Mouse (Mus musculus) megakaryocyte-erythroid progenitor cell, adult 5-6 weeks (primary cell): ENCODE data around the gene Helz. TPM values are rescaled to one million over a fixed set of nuclear protein-coding genes. Genes with fewer than 3 reads are reported as not detected.
A peak's percentile ranks its signal among the peaks of the same experiment; 100 is the strongest.

Experiments used
- ATAC-seq: replicated peaks from 2 replicates; pipeline ENCODE4 v1.8.0; 2016; ENCODE audit warnings: mild to moderate bottlenecking, inconsistent platforms; ENCODE audit not compliant: severe bottlenecking, poor library complexity, low FRiP score, low TSS enrichment
- total RNA-seq, 2 experiments: library from RNA; stranded (forward) in 1 of 2; stranded (reverse) in 1 of 2; fragments of 200-1000, 215-1000 nt in 1 of 2; fragments of >200 nt in 1 of 2; fragmentation: Nextera tagmentation in 1 of 2; gene quantifications; 2 replicates each; pipeline ENCODE4 v1.2.3; 2014 to 2017

The Helz gene
- total RNA-seq, 2 experiments from 2014 or later = 22.3 to 37.3 TPM

GRCm38 (mm10) chr11:107587141-107587540 is 39.4 kb downstream of the Helz start:
- ATAC-seq = no peak

GRCm38 (mm10) chr11:107592575-107592974 is 44.8 kb downstream of the Helz start:
- no peak for ATAC-seq

GRCm38 (mm10) chr11:107597381-107597780 is 49.7 kb downstream of the Helz start:
- no peak for ATAC-seq

- ATAC-seq = no peak
Measured at GRCm38 (mm10) chr11:107605694-107606093, 58.0 kb downstream of the Helz start.

GRCm38 (mm10) chr11:107613906-107614305 is 66.2 kb downstream of the Helz start:
- ATAC-seq = no peak

GRCm38 (mm10) chr11:107615696-107616095 is 68.0 kb downstream of the Helz start:
- ATAC-seq = no peak

- ATAC-seq = no peak
Measured at GRCm38 (mm10) chr11:107617976-107618375, 70.2 kb downstream of the Helz start.

- ATAC-seq = no peak
Measured at GRCm38 (mm10) chr11:107624661-107625060, 76.9 kb downstream of the Helz start.

GRCm38 (mm10) chr11:107625746-107626145 is 78.0 kb downstream of the Helz start:
- no peak for ATAC-seq

- peak; percentile 64 for ATAC-seq
Measured at GRCm38 (mm10) chr11:107629504-107629903, 81.8 kb downstream of the Helz start.

- no peak for ATAC-seq
Measured at GRCm38 (mm10) chr11:107629951-107630350, 82.2 kb downstream of the Helz start.

GRCm38 (mm10) chr11:107631124-107631523 is 83.4 kb downstream of the Helz start:
- ATAC-seq = no peak

- ATAC-seq = no peak
Measured at GRCm38 (mm10) chr11:107633563-107634146, 85.9 kb downstream of the Helz start.

- ATAC-seq = no peak
Measured at GRCm38 (mm10) chr11:107638137-107638536, 90.4 kb downstream of the Helz start.

GRCm38 (mm10) chr11:107639657-107640056 is 91.9 kb downstream of the Helz start:
- ATAC-seq = no peak

- no peak for ATAC-seq
Measured at GRCm38 (mm10) chr11:107644461-107644860, 96.7 kb downstream of the Helz start.

GRCm38 (mm10) chr11:107647330-107647729 is 99.6 kb downstream of the Helz start:
- peak; percentile 83 for ATAC-seq

GRCm38 (mm10) chr11:107648668-107649067 is 100.9 kb downstream of the Helz start:
- ATAC-seq = no peak

- ATAC-seq = no peak
Measured at GRCm38 (mm10) chr11:107649458-107649857, 101.7 kb downstream of the Helz start.

- no peak for ATAC-seq
Measured at GRCm38 (mm10) chr11:107650422-107651051, 102.8 kb downstream of the Helz start.

- no peak for ATAC-seq
Measured at GRCm38 (mm10) chr11:107651391-107651790, 103.7 kb downstream of the Helz start.
